Mouse (Mus musculus) bone marrow macrophage, adult 2 months (primary cell): ENCODE results near the gene Fbxo21.

Experiments used
- CTCF ChIP-seq: IDR thresholded peaks from 2 replicates; pipeline ENCODE4 v1.5.1; 2012; ENCODE audit warnings: low read depth, mild to moderate bottlenecking, low read length, moderate library complexity
- POLR2A ChIP-seq: IDR thresholded peaks from 2 replicates; pipeline ENCODE4 v1.6.1; 2012; ENCODE audit warnings: mild to moderate bottlenecking, low read depth, low read length, borderline replicate concordance

- no peak for TF ChIP-seq CTCF
- no peak for TF ChIP-seq POLR2A
Measured at GRCm38 (mm10) chr5:117993550-117993949, 17.0 kb downstream of the Fbxo21 start.
